Mouse (Mus musculus): ENCODE measurements at regions not wholly inside any gene's neighbourhood (a gene's known extent, or its start where the extent isn't known, plus 50 kb on each side); places are given as distances from the start of the nearest gene placed in this dataset.

DNA sequence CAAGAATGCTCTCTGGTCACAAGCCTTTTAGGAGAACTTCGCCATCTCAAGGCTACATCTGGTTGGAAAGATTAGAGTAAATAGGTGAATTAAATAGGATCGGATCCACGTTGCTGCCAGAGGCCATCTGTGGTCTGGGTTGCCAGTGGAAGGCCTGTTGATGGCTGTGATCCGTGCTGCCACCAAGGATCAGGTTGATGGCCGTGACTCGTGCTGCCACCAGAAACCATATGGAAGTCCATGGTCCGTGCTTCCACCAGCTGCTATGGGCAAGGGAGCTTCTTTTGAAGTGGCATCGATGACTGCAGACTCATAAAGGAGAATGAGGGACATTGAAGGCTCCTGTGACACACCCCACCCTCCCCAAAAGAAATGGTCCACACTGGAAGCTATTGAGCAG lies 79.6 kb downstream of the Atp1a1 start:
- WGBS, result 94% methylated on average over 8 of the region's 8 CpGs
- H3K4me3 ChIP-seq (replicated peaks), result no peak overlapping the region
- H3K9ac ChIP-seq, result no peak overlapping the region
- H3K36me3 ChIP-seq (replicated peaks), result no peaks in the 10 kb centered on the region
- no peaks in the 10 kb centered on the region for H3K9me3 ChIP-seq
- H3K4me1 ChIP-seq, result peaks cover 23% of the 10 kb centered on the region
- H3K27me3 ChIP-seq, result no peaks in the 10 kb centered on the region
- no peak overlapping the region for H3K27ac ChIP-seq
- no peak overlapping the region for H3K4me2 ChIP-seq
- ATAC-seq (ENCODE audit: low FRiP score), result no peak

DNA sequence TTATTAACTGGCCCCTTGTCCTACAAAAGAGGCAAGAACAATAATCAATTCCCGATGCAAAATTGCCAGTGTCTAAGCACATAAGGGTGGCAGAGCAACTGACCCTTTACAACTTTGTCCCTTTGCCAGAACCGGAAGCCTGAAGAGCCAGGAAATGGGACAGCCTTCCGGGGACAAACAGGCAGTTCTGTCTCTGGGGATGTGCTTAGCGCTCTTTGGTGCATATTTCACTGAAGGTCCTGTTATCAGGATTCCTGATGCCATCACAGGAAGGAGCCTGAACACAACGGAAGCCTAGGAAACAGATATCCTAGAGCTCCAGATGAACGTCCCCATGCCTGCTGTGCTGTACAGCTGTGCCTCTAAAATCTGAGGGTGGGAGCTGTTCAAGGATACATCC lies 80.0 kb downstream of the Atp1a1 start:
- H3K36me3 ChIP-seq (replicated peaks), result no peaks in the 10 kb centered on the region
- H3K4me1 ChIP-seq, result peaks cover 20% of the 10 kb centered on the region
- no peaks in the 10 kb centered on the region for H3K9me3 ChIP-seq
- H3K4me2 ChIP-seq, result no peak overlapping the region
- H3K27me3 ChIP-seq, result no peaks in the 10 kb centered on the region
- H3K9ac ChIP-seq, result no peak overlapping the region
- 84% methylated on average over 6 of the region's 6 CpGs for WGBS
- H3K27ac ChIP-seq, result no peak overlapping the region
- ATAC-seq (ENCODE audit: low FRiP score), result no peak
- no peak overlapping the region for H3K4me3 ChIP-seq (replicated peaks)

DNA sequence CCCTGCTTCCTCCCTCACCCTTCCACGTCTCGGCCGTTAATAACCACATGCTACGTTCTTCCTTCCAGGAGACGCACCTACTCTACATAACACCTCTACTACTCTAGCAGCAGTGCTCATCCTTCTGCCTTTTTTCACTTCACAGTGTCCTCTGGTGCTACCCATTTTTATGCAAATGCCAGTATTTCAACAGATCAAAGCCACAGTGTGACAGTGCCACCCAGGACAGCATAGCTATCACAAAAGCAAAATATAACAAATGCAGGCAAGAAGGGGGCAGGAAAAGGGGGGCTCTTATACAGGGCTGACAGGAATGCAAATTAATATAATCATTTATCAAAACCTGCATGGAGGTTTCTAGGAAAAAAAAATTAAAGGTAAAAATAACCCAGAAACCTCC lies 81.2 kb downstream of the Atp1a1 start:
- 67% methylated on average over 5 of the region's 5 CpGs for WGBS
- H3K4me2 ChIP-seq, result no peak overlapping the region
- no peak for ATAC-seq (ENCODE audit: low FRiP score)

DNA sequence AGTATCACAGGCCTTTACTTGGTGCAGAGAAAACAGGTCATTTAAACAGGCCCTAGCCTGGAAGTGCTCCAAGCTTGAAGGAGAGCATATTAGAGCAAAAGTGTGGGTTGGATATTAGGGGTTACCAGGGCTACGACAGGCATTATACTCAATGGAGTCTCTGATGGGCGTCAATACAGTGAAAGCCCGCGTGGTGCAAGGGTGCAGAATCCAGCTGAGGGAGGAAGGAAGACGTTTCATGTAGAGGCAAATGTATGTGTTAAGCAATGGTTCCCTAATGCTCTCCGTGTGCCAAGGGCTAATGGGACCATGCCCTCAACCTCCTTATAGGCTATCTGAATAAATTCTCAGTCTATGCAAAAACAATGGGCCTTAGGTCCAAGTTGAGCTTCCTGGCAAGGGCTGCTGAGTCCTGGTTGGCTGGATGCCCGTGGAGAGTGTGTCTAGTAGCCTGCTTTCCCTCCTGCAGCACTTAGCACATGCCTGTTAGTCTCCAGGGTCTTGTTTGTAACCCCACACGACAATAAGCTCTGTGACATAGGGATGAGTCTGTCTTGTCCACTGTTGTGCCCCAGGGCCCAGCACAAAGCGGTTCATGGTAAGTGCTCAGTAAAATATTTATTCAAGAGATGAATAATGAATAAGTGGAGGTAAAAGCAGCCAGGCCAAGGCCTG lies 82.1 kb downstream of the Atp1a1 start:
- no peak for ATAC-seq (ENCODE audit: low FRiP score)
- 81% methylated on average over 9 of the region's 9 CpGs for WGBS

More for the DNA sequence above, 81.2 kb downstream of the Atp1a1 start:
- no peak overlapping the region for H3K27ac ChIP-seq
- H3K4me3 ChIP-seq (replicated peaks), result no peak overlapping the region
- H3K4me1 ChIP-seq, result peaks cover 16% of the 10 kb centered on the region
- no peak overlapping the region for H3K9ac ChIP-seq
- no peaks in the 10 kb centered on the region for H3K27me3 ChIP-seq
- H3K9me3 ChIP-seq, result no peaks in the 10 kb centered on the region
- no peaks in the 10 kb centered on the region for H3K36me3 ChIP-seq (replicated peaks)

DNA sequence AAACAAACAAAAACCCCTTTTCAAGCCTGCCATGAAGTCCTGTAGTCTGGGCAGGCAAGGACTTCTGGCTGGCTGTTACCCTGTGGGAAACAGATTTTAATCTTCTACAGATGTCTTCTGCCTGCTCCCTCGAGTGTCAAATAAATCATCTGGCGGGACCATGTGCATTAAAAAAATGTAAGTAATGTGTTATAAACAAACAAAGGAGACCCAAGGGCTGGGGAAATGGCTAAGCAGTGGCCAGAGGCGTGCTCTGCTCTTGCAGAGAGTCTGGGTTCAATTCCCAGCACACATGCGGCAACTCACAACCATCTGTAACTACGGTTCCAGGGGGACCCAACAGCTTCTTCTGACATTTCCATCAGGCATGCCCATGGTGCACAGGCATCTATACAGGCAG lies 83.3 kb downstream of the Atp1a1 start:
- WGBS, result 90% methylated on average over 5 of the region's 5 CpGs
- Histone ChIP-seq H3K27me3 (no peaks in the 10 kb centered on the region), H3K4me3 (replicated peaks) (no peak overlapping the region), H3K36me3 (replicated peaks) (no peaks in the 10 kb centered on the region), H3K4me1 (peaks cover 25% of the 10 kb centered on the region), H3K9me3 (no peaks in the 10 kb centered on the region), H3K9ac (no peak overlapping the region), H3K27ac (no peak overlapping the region), H3K4me2 (no peak overlapping the region)
- ATAC-seq (ENCODE audit: low FRiP score), result no peak

More for the DNA sequence above, 82.1 kb downstream of the Atp1a1 start:
- no peak overlapping the region for H3K4me3 ChIP-seq (replicated peaks)
- no peak overlapping the region for H3K4me2 ChIP-seq
- no peaks in the 10 kb centered on the region for H3K9me3 ChIP-seq
- no peak overlapping the region for H3K27ac ChIP-seq
- no peak overlapping the region for H3K9ac ChIP-seq
- peaks cover 17% of the 10 kb centered on the region for H3K4me1 ChIP-seq
- no peaks in the 10 kb centered on the region for H3K36me3 ChIP-seq (replicated peaks)
- no peaks in the 10 kb centered on the region for H3K27me3 ChIP-seq

DNA sequence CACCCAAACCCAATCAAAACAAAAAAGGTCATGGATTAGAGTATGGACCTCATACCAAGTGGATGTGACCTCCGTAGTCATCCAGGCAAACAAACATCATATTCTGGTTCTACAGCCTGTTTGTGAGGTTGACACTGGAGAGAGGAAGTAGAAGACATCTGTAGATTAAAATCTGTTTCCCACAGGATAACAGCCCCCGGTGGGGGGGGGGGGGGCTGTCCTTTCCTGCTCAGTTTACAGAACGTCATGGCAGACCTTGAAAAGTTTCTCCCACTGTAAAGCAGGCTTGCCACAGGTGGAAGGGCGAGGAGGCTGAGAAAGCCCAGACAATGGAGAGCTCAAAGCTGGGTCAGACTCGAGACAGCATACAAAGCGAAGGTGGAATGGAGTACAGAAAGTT lies 84.4 kb downstream of the Atp1a1 start:
- Histone ChIP-seq H3K9ac (no peak overlapping the region), H3K36me3 (replicated peaks) (no peaks in the 10 kb centered on the region), H3K4me1 (peaks cover 25% of the 10 kb centered on the region), H3K4me3 (replicated peaks) (no peak overlapping the region), H3K27me3 (no peaks in the 10 kb centered on the region), H3K4me2 (no peak overlapping the region), H3K9me3 (no peaks in the 10 kb centered on the region), H3K27ac (no peak overlapping the region)
- 73% methylated on average over 6 of the region's 6 CpGs for WGBS
- ATAC-seq (ENCODE audit: low FRiP score), result no peak

DNA sequence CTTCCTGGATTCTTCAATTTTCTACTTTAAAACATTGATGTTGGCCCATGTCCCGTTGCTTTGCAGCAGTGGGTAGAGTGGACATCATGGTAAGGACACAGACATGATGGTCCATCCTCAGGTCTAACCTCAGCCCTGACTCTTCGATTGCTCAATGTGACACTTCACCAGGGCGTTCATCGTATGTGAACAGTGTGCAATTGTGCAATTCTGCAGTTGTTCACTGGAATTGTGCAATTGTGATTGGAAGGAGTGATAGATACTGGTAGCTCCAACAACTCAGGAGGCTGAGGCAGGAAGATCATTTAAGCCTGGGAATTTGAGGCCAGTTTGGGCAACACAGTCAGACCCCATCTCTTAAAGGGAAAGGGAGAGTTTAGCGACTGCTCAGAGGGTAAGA lies 84.9 kb downstream of the Atp1a1 start:
- no peak overlapping the region for H3K4me2 ChIP-seq
- H3K4me1 ChIP-seq, result peaks cover 25% of the 10 kb centered on the region
- H3K9me3 ChIP-seq, result no peaks in the 10 kb centered on the region
- no peak overlapping the region for H3K4me3 ChIP-seq (replicated peaks)
- H3K27me3 ChIP-seq, result no peaks in the 10 kb centered on the region
- H3K36me3 ChIP-seq (replicated peaks), result no peaks in the 10 kb centered on the region
- no peak overlapping the region for H3K9ac ChIP-seq
- H3K27ac ChIP-seq, result no peak overlapping the region
- no peak for ATAC-seq (ENCODE audit: low FRiP score)
- 90% methylated on average over 5 of the region's 5 CpGs for WGBS

DNA sequence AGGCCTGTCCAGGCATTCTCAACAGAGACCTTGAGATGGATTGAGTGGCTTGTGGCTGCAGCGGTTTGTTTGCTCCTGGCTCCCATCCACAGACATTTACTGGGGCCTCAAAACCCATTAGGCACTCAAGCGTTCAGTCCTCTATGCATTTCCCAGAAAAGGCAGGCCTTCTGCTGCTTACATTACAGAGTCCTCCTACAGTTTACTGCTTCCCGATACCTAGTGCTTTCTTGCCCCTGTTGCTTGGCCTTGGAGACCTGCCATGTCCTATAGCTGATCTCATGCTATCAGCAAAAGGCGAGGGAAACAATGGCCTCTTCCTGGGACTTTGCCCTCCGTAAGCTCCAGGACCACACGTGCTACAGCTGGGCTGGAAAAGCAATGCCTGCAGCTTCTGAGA lies 85.7 kb downstream of the Atp1a1 start:
- Histone ChIP-seq H3K9ac (no peak overlapping the region), H3K36me3 (replicated peaks) (no peaks in the 10 kb centered on the region), H3K27me3 (no peaks in the 10 kb centered on the region), H3K4me3 (replicated peaks) (no peak overlapping the region), H3K4me2 (no peak overlapping the region), H3K27ac (0 out of 2 replicates have a peak overlapping the region, but pooled peaks have one; percentile 50), H3K9me3 (no peaks in the 10 kb centered on the region), H3K4me1 (peaks cover 28% of the 10 kb centered on the region)
- ATAC-seq (ENCODE audit: low FRiP score), result peak; percentile 27; the same call in 1 of the 2 replicates
- WGBS, result 58% methylated on average over 6 of the region's 6 CpGs

DNA sequence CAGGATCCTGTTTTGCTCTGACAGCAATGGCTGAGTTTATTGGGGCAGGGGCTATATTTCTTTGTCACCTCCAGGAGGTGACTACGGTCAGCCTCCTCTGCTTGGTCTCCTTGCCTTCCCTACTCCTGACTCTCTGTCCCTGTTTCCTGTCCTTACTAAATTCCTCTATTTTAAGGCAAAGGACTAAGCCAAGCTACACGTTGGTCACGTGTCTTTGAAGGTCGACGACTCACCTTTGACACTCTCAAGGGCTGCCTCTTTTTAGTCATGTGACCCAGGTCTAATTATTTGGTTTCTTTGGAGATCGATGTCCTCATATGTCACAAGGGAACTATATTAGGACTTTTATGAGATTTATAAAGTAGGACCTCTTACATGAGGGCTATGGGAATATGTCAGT lies 86.9 kb downstream of the Atp1a1 start:
- H3K36me3 ChIP-seq (replicated peaks), result no peaks in the 10 kb centered on the region
- H3K9ac ChIP-seq, result no peak overlapping the region
- no peak overlapping the region for H3K27ac ChIP-seq
- H3K9me3 ChIP-seq, result no peaks in the 10 kb centered on the region
- peaks cover 32% of the 10 kb centered on the region for H3K4me1 ChIP-seq
- H3K4me3 ChIP-seq (replicated peaks), result no peak overlapping the region
- H3K27me3 ChIP-seq, result no peaks in the 10 kb centered on the region
- no peak for ATAC-seq (ENCODE audit: low FRiP score)
- 83% methylated on average over 6 of the region's 6 CpGs for WGBS
- H3K4me2 ChIP-seq, result no peak overlapping the region

DNA sequence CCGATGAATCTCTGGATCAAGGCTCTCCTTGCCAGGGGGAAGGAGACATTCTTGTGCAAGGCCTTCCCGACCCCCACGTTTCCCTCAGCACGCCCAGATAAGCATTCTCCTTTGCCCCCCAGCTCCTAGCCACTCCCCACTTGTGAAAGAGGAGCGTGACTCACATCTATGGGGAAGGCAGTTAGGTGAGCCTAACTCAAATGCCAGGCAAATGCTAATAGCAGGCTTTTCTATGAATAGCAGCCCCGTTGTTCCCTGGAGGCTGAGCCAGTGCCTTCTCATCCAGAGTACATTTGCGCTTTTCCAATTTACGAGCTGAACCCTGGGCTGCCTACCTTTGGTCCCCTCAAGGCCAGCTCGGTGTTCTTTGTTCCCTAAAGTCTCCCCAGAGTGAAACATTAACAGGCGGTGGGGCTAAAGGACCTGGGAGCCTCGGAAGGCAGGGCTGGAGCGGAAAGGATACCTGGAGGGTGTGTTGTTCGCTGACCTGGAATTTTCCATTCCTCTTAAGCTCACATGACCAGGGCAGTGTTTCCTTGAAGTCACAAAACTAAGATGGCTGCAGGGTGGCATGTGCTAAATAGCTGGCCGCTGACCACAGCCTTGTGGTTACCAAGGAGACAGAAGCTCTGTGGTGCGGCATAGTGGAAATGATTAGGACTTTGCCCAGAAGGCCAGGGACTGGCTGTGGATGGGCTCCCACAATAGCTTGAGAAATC lies 87.5 kb downstream of the Atp1a1 start:
- Histone ChIP-seq H3K36me3 (replicated peaks) (no peaks in the 10 kb centered on the region), H3K4me3 (replicated peaks) (no peak overlapping the region), H3K27ac (no peak overlapping the region), H3K9ac (no peak overlapping the region), H3K27me3 (no peaks in the 10 kb centered on the region), H3K9me3 (no peaks in the 10 kb centered on the region), H3K4me1 (peaks cover 30% of the 10 kb centered on the region), H3K4me2 (no peak overlapping the region)
- ATAC-seq (ENCODE audit: low FRiP score), result peak; percentile 48; the same call in 1 of the 2 replicates
- WGBS, result 57% methylated on average over 15 of the region's 15 CpGs

DNA sequence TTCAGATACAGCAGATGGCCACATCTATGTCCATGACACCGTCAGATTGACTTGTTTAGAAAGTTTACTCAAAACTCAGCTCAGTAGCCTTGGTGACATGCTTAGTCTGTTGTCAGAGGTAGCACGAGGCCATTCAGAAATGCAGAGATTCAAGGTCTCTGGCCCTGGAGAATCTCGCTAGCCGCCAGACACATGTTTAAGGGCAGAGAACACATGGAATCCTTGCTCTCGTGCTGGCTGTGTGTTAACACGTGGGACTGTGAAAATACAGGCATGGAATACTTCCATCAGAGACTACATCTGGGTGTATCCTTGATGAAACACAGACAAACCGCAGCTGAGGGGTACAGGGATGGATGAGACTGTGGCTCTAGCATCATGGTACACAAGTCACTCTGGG lies 88.9 kb downstream of the Atp1a1 start:
- H3K4me1 ChIP-seq, result peaks cover 30% of the 10 kb centered on the region
- no peak for ATAC-seq (ENCODE audit: low FRiP score)

DNA sequence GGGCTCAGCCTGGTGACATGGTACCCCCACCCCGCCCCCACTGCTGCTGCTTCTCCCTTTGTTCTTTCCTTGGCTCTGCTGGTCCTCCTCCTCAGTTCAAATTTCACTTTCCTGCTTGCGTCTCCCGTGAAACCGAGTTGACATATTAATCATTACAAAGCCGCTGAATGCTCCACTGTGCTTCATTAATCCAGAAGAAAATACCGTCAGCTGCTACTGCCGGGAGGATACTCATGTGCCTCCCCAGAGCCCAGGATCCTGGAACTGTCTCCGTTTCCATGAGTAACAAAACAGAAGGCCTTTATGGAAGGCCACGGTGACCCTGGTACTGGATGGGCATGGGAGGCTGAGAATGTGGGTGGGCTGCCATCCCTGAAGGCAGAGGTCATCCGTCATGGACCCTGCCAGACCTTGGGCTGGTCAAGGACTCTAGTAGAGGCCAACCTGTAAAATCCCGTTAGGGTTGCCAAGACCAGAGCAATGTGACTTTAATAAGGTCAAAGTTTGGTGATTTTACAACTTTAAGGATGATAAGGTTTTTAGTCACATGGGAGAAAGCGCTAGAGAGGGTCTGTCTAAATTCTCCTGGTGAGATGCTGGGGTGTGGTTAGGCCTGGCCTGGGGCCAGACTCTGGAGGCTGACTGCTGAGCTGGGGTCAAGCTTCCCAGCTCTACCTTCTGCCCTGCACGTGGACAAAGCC lies 90.7 kb downstream of the Atp1a1 start:
- Histone ChIP-seq H3K9ac (no peak overlapping the region), H3K27me3 (no peaks in the 10 kb centered on the region), H3K4me2 (no peak overlapping the region), H3K36me3 (replicated peaks) (no peaks in the 10 kb centered on the region), H3K27ac (no peak overlapping the region), H3K9me3 (0 out of 2 replicates have a peak, but pooled peaks cover 8% of the 10 kb centered on the region), H3K4me1 (peaks cover 26% of the 10 kb centered on the region), H3K4me3 (replicated peaks) (no peak overlapping the region)
- WGBS, result 65% methylated on average over 13 of the region's 13 CpGs
- no peak for ATAC-seq (ENCODE audit: low FRiP score)

More for the DNA sequence above, 88.9 kb downstream of the Atp1a1 start:
- Histone ChIP-seq H3K4me2 (no peak overlapping the region), H3K36me3 (replicated peaks) (no peaks in the 10 kb centered on the region), H3K9ac (no peak overlapping the region), H3K4me3 (replicated peaks) (no peak overlapping the region), H3K9me3 (0 out of 2 replicates have a peak, but pooled peaks cover 8% of the 10 kb centered on the region), H3K27ac (no peak overlapping the region), H3K27me3 (no peaks in the 10 kb centered on the region)
- WGBS, result 91% methylated on average over 7 of the region's 7 CpGs
